Mouse (Mus musculus) induced T-regulatory cell, adult 2 months (primary cell): ENCODE data around the gene Rasa2.
"Not testable (repeated sequence)": the region's sequence is repeated elsewhere in the genome, so short reads cannot be mapped to it uniquely, and the experiment has no call there.

ENCODE experiments used
- DNase-seq: peaks from one replicate; pipeline ENCODE4 v3.0.0-alpha.2; 2012; ENCODE audit warnings: low read depth

Gene Rasa2

DNA sequence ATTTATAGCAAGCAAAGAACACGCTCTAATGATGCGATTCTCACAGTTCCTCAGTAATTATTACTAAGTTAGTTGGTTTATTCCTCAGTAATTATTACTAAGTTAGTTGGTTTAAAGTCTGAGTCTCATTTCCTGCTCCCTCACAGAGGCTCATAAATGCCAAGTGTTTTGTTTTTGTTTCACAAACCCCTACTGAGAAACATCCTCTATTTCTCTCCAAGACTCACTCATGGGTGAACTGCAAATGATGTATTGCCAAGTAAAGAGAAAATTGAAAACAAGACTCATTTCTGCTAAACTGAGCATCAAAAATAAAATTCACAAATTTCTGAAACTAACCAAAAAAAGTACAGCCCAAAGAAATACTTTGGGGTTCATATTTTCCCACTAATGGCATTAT lies 47.9 kb downstream of the Rasa2 start:
- DNase-seq = no peak

GRCm38 (mm10) chr9:96583076-96583475 lies 48.3 kb downstream of the Rasa2 start:
- peak; percentile 81 for DNase-seq

DNA sequence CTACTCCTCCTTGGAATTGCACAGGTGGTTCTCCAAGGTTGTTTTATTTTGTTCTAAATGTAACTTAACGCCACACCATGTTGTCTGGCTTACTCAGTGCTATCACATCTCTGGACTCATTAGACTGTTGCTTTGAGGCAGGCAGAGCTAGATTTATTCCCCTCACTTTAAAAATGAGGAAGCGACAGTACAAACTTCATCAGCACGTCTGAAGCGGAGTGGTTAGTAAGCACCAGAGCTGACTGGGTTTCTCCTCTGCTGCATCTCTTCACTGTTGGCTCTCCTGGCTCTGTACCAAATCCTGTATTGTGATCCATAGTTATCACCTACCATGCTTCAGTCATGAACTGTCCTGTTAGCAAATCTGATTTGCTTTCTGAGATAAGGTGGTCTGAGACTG lies 53.2 kb downstream of the Rasa2 start:
- no peak for DNase-seq

GRCm38 (mm10) chr9:96577674-96578073 lies 53.7 kb downstream of the Rasa2 start:
- DNase-seq = no peak

DNA sequence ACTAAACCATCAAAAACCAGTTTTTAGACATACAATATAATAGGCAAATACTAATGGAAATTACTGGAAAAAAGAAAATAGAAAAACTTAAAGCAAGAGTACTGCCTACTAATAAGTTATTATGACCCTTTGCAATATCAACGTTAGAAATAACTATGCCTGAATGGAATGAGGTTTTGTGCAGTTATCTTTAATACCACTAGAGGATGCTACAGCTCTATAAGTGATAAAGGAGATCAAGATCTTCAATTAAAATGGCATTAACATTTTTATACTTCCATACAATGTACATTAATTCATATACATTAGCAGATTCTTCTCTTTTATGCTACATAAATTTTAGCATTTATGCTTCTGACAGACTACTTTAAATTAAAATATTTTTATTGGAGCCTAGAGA lies 58.2 kb downstream of the Rasa2 start:
- DNase-seq = peak; percentile 75

DNA sequence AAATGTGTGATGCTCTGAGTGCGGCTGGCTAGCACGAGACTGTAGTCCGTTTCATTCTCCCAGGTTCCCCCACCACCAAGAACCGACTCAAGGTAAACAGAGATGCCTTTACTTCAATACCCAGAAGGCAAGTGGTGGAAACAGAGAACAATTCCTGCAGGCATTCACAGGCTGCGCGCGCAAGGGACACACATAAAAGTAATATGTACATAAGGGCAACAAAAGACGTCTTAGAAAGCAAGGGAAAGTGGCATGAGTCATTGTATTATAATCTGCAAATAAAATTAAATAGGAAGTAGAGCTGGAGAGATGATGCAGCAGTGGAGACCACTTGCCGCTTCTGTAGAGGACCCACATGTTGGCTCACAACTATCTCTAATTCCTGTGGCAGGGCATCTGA lies 58.7 kb downstream of the Rasa2 start:
- DNase-seq = no peak

DNA sequence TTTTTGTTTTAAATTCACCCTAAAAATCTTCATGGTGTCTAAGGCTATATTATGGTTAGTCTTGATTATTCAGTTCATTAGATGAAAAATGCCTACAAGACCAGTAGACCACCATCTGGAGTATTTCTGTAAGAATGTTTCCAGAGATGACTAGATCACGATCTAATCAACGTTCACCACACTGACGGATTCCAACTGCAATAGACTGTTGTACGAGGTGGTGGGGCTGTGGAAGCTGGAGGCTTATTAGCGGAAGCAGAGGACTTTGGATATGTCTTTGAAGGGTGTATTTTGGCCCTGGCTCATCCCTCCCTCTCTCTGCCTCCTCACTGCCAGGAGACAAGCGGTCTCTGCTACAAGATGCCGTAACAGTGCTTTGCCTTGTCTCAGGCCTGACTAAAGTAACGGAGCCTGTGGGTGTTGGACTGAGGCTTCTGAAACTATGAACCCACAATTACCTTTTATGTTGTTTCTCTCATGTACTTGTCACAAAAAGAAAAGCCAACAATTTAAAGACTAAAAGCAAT lies 64.9 kb downstream of the Rasa2 start:
- DNase-seq = no peak

DNA sequence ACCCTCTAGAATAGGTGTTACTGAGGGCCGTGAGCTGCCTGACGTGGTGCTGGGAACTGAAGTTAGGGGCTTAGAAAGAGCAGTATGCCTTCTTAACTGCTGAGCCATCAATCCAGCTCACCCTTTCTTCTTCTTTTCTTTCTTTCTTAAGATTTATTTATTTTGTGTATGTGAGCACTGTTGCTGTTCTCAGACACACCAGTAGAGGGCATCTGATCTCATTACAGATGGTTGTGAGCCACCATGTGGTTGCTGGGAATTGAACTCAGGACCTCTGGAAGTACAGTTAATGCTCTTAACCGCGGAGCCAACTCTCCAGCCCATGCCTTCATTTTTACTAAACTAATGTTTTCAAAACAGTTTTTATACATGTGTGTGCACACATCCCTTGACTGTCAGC lies 67.9 kb downstream of the Rasa2 start:
- no peak for DNase-seq

DNA sequence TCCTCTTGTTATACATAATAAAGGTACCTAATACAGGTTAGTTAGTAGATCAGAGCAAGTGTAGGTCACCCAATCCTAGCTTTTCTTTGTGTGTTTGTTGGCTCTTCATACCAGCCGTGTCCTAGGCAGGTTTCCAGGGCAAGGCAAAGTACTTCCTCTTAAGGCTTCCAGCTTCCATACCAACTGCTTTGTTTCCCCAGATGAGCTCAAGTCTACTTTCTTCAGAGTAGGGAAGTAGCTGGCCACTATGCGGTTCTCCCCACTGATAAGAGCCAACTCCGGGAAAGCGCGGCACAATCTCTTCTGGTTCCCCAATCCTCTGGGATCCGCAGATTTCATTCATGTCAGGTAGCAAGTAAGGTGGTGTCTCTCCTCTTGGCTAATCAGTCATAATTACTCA lies 72.3 kb downstream of the Rasa2 start:
- no peak for DNase-seq

DNA sequence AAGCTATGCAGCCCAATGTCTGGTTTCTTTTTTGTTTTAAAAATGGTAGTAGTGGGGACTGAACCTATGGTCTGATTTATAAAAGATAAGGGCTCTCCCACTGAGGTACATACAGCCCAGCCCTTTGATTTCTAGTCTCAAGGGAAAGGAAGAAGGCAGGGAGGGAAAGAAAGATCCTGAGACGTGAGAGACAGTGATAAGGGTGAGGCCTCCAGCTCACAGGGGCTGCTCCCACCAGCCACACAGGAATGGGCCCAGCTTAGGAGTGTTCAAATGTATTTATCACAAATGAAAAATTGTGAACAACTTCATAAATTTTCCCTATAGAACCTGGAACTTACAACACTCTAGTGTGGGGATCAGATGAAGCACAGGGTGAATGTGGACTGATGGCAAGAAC lies 72.8 kb downstream of the Rasa2 start:
- no peak for DNase-seq

DNA sequence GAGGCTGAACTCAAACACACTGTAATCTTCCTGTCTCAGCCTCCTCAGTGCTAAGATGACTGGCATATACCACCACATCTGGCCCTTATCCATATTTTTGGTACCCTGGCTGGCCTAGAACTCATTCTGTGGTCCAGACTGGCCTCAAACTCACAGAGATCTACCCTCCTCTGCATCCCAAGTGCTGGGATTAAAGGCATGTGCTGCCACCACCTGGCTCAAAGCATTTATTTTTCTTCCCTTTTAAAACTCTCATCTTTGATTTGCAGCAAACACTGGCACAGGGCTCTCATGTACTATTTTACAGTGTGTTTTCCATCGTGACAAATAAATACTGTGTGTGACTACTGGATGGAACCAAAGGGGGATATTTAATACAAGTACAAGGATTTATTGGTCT lies 77.3 kb downstream of the Rasa2 start:
- no peak for DNase-seq

GRCm38 (mm10) chr9:96545410-96545809 lies 86.0 kb downstream of the Rasa2 start:
- no peak for DNase-seq

DNA sequence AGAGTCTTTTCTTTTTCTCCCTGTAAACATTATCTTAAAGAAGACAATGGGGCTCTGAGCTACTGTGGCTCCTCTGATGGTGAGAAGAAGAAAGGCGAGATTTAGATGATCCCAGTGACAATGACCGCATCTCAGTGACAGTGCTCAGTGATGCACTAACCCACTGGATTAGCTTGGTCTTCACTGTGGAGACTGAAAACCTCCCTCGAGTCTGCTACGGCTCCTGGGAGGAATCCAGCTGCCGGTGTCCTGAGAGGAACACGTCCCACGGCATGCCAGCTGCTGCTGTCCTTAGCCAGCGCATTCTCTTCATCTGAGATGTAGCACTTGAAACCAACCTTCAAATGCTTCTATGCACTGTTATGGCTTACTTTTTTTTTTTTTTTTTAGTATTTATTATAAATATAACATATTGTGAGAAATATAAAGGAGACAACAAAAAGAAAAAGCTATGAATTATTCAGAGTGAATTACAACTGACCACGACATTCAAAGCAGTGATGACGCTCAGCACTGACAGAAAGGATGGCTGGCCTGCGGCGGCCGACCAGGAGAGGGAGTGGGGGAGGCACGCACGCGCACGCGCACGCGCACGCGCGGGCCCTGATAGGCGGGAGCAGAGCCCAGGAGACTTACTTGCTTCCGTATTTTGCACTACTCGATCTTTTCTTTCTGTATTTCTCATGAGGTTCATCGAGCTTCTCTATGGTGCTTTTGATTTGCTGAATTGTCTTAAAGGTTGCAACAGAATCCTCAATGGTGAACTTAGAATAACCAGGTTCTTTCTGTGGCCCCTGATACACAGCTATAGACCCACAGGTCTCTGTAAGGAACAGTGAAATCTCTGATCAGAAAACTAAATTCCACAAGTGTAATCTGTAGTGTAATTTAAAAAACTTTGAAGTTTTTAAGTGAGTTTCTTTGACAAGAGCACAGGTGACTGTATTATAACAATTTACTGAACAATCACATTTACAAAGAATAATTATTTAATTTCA lies 87.5 kb downstream of the Rasa2 start:
- DNase-seq = peak; percentile 67

DNA sequence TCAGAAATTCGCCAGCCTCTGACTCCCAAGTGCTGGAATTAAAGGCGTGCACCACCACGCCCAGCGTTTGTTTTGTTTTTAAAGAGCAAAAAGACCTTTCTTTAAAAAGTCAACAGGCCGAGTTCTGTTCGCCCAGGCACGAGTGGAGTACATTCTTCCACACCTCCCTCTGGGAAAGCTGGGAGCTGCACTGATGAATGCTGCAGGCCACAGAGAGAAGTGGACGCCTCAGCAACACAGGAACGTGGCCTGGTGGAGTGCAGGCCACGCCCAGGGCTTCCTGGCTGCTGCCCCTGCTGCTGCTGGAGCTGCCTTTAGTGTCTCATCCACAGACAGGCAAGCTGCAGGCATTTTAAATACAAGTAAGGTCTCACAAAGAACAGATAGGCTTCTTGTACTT lies 92.5 kb downstream of the Rasa2 start:
- DNase-seq = no peak

GRCm38 (mm10) chr9:96537615-96537919 lies 93.8 kb downstream of the Rasa2 start:
- no peak for DNase-seq

DNA sequence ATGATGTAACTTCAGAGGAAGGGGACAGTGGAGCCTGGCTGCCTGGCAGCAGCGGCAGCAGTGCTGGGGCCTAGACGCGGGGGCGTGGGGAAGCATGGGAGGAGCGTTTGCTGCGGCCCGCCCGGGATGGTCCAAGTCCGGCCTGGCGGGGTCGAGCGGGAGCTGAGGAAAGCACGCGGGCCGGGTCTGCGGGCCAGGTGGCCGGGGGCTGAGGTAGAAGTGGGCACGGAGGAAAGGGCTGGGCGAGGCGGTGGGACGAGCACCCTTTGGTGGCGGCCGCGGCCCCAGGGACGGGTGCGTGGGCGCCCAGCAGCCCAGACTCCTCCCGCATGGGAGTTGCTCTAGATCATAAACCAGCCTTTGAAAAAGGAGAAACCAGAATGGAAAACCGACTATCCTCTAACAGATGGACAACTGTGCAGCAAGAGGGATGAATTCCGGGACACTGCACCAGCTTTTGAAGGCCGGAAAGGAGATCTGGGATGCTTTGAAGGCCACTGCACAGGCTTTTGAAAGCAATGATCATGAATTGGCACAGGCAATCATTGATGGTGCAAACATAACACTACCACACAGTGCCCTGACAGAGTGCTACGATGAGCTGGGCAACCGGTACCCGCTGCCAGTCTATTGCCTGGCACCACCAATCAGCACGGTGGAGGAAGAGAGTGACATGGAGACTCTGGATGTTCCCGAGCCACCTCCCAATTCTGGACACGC lies 94.4 kb downstream of the Rasa2 start:
- DNase-seq = peak; percentile 51

- not testable (repeated sequence) for DNase-seq
Observed at GRCm38 (mm10) chr9:96536093-96536492, 95.3 kb downstream of the Rasa2 start.

GRCm38 (mm10) chr9:96535431-96535830 lies 96.0 kb downstream of the Rasa2 start:
- no peak for DNase-seq

GRCm38 (mm10) chr9:96534256-96534655 lies 97.2 kb downstream of the Rasa2 start:
- DNase-seq = no peak

- DNase-seq = no peak
Observed at GRCm38 (mm10) chr9:96533476-96533875, 97.9 kb downstream of the Rasa2 start.

GRCm38 (mm10) chr9:96532531-96532930 lies 98.9 kb downstream of the Rasa2 start:
- DNase-seq = no peak

GRCm38 (mm10) chr9:96530674-96531081 lies 100.7 kb downstream of the Rasa2 start:
- DNase-seq = no peak
